Mouse (Mus musculus) retina, postnatal 7 days (tissue): ENCODE results near the gene Calcrl.

Source experiments
- DNase-seq: peaks from one replicate; pipeline ENCODE4 v3.0.0-alpha.2; 2012; ENCODE audit warnings: low read depth, low spot score

Gene Calcrl

DNA sequence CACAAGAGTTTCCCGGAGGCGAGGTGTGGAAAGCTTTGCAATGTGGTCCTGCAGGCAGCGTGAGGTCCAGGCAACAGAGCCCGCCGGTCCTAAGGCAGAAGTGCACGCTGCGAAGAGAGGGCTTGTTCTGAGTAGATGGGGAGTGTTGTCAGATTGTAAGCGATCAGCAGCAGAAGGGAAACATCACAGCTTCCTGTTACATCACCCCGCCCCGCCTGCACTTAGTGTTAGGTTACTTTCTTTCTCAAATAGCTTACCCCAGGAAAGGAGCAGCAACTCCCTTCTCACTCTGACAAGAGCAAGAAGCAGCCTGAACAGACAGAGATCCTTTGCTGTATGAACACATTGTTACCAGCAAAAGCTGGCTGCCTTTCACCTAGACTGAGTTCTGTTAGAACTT lies at the start of gene Calcrl:
Gene Calcrl (minus strand): TSS at position 274 of the 400 bp plus-strand sequence.
- DNase-seq: no peak

DNA sequence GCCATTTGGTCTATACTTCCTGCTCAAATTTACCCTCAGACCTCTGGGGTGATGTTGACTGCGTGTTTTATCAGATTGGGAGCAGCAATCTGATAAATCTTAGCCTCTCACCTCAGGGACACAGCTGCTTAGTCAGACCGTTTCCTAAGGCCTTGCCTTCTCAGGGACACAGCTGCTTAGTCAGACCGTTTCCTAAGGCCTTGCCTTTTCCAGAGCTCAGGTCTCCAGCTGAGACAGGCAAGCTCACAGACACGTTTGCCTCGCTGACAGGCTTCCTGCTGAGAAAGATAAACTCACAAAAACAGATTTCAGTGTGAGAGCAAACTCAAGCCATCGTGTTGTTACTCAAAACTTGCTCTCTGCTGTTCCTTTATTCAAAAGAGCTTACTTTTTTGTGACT lies 49.4 kb upstream of the Calcrl start:
- DNase-seq: no peak

DNA sequence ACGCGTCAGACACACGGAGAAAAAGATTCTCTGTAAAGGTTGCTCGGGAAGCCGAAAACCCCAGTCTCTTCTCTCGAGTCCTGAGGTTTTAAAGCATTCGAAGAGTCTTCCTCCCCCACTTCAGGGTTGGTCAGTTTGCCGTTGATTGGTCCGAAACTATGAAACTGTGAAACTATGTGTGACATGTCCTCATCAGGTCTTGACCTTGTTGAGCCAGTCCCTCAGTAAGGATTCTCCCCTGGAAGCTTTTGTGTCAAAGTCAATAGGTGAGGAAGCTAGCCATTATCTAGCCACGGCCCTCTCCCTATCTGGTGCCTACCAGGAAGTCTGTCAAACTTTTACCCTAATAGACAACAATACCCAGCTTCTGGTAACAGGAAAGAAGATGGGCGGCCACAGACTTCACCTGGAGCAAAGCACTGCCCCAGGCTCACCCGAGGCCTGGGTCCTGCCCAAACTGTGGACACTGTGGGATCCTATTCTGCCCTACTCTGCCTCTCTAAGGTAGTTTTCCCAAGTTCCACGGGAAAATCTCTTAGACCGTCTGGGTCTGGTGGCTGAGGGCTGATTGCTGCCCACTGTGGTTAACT lies 48.8 kb upstream of the Calcrl start:
- DNase-seq: no peak

DNA sequence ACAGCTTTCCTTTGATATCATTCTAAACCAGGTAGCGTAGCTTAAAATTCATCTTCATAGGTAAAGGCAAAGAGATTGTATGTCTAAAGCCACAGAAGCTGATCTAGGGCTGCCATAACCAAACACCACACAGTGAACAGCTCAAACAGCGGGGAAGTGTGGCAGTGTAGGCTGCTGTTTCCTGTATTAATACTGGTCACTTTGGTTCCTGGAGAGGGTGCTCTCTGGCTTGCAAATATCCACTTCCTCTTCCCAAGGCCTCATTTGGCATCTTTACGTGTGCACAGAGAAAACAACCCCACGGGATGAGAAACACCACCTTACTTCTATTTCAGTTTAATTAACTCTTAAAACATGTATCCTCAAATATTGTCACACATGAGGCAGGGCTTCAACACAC lies 42.2 kb upstream of the Calcrl start:
- no peak for DNase-seq

DNA sequence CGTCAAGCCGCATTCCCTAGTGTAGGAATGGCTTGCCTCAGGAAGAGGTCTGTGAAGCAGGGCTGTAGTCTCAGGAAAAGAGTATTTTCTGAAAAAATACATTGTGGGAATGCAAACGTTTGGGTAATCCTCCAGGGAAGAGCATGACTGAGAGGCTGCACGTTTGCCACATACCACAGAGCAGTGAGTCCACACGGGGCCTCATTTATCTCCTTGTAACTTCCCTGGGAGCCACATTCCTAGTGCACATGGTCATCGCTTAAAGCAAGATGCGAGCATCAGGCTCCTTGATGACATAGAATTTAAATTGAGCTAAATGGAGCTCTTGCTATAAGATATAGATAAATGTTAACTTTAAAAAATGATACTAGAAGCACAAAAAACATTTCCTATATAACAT lies 39.7 kb upstream of the Calcrl start:
- DNase-seq: no peak

DNA sequence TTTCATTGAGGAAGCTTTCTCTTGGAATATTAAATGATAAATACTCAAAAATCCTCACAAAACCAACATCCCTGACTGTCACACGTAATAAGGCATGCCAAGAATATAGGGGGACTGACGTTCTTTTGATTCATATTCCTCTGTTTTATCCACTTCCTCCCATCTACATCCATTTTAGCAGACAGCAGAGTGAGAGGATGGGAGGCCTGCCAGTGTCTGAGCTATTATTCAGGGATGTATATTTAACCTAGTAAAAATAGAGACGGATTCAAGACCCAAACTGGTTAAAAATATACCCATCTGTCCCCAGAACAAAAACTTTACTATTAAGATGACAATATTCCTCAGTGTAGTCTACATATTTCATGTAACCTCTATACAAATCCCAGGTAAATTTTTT lies 37.2 kb upstream of the Calcrl start:
- no peak for DNase-seq

DNA sequence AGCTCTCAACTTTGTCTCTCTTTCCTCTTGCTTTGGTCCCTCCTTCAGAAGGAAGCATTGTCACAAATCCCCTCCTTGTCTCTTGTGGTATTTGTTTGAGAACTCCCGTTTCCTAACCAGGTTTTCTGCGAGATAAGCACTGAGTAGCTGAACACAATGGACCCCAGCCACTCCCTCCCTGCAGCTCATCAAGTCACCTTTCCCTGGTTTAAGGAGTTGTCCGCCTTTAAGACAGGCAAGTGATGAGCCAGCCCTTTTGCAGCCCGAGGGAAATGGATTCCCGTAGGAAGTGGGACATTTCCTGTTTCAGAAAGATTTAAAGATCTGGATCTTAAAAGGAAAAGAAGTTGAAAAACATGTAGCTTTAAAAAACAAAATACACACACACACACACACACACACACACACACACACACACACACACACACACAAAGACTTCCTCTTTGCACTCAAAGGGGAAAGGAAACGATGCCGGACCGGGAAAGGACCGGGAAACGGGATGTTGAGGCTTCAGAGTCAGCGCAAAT lies 34.5 kb upstream of the Calcrl start:
- DNase-seq: no peak

DNA sequence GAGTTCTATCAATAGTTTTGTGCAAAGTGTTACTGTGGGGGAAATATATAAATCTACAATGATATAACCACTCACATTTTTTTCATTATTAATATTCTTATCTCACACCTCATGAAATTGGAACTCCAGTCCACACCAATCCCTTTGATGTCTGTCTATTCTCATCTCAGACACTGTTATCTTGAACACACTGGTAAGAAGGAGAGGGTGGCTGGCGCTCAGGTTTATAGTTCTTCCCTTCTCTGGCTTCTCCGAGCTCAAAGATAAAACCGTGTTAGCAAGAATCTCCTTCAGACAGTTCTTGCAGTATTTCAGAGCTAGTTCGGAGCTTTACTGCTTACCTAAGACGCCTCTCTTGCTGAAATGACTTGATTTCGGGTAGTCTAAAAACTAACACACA lies 32.0 kb upstream of the Calcrl start:
- no peak for DNase-seq

DNA sequence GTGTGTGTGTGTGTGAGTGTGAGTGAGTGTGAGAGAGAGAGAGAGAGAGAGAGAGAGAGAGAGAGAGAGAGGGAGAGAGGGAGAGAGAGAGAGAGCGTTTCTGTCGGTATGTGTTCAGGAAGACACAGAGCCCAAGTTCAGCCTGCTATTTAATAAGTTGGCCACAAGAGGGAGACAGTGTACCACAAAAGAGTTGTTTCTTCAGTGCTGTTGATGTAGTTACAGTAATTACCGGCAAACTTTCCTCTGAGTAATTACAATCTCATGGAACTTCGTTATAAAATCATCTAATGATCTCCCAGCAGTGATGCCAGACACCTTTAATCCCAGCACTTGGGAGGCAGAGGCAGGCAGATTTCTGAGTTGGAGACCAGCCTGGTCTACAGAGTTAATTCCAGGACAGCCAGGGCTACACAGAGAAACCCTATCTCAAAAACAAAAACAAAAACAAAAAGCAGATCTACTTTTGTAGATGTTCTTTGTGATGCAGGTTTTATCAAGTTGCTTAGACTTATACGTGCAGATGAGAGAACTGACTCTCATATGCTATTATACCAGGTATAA lies 30.1 kb upstream of the Calcrl start:
- peak; percentile 72 for DNase-seq

DNA sequence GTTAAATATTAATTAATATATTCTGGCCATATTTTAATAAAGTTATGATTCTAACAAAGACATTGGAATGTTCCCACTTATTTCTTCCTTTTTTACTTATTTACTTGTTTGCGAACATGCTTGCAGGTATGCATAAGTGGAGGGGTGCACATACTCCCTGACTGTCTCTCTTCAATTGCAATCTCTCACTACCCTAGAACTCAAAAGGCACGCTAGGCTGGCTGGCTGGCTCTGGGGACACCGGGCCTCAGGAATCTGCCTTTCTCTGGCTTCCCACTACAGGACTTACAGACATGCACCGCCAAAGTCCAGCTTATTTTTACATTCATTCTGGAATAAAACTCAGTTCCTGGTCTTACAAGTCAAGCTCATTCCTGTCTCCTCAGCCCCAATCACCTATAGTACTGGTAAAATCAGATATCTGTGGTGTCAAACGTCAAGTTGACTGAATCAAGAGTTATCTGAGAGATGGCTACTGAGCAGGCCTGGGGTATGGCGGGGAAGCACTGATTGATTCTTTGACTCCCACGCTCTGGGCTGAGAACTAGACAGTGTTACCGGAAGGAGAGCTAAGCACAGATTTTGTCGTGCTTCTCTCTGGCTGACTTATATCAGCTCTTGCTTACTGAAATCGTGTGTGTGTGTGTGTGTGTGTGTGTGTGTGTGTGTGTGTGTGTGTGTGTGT lies 29.5 kb upstream of the Calcrl start:
- no peak for DNase-seq

DNA sequence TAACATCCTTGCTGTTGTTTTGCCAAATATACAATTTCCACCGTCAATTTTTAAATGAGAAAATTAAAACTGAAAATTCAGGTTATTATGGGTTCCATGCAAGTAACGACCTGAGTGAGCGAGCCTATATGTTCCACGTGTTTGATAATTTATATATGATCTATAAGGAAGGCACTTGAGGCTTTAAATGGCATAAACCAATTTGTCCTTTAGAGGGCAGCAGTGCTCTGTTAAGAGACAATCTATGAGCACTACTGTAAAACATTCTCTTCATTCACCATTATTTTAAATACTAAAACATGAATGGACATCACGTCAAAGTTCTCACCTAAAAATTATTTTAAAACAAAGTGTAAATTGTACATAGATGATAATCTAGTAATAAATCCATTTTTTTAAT lies 28.8 kb upstream of the Calcrl start:
- peak; percentile 32 for DNase-seq

DNA sequence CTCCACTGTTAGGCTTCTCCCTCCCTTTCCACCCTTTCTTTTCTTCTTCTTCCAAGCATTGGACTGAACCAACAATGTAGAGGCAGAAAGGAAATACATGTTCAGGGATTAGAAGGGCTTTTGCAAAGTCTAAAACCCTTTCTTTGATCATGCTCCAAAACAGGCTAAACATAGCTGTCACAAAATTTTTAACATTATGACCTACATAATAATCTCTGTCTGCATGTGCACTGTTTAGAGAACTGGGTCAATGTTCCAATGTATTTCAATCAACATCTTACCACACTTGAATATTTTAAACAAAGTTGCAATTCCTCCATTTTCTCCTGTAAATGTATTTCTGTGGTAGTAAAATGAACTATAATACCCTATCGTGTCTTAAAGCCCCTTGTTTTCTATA lies 20.3 kb upstream of the Calcrl start:
- no peak for DNase-seq

DNA sequence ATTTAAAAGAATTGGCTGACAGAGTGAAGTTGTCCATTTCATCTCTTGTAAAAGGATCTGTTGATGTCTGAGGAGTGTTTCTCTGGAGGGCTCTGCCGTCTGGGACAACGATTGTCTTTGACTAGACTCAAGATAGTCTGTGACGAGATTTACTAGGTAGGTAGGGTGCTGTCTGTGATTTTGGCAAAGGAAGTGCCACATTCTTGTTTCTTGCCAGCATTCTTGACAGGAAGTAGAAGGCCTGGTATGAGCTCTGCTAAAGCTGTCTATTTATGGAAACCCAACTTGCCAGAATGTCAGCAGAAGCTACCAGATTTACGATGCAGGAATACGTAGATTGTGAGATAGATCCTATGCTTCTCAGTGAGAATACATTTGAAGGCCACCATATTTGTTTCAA lies 16.7 kb upstream of the Calcrl start:
- no peak for DNase-seq

DNA sequence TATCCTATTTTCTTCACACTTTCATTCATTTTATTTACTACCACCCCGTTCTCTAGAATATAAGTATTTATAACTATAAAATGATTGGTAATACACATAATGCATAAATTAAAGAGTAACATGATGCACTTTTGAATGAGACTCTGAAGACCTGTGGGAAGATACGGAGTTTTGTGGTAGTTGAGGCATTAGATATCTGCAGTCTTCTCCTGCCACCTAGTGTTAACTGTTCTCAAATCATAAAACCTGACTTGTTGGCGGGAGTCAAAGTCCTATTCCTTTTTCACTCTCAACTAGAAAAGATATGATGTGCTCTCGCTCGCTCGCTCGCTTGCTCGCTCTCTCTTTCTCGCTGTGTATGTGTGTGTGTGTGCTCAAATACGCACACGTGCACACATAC lies 4.5 kb upstream of the Calcrl start:
- DNase-seq: peak; percentile 36

DNA sequence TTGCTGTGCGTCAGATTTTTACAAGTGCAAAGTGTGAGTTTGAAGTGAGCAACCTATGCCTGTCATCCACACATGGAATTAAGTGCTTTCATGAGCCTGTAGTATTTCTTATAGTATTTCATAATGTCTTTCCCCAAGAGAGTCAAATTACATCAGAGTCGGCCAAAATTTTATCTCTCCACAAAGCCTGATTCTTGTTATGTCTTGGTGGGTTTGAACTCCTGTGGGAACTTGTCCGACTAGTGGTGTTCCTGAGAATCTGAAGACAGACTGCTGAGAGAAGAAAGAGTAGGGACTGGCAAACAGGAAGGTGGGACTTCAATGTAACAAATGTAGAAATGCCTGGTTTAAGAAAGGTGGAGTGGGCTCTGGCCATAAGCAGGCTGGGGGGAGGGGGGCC lies 3.6 kb upstream of the Calcrl start:
- DNase-seq: no peak

DNA sequence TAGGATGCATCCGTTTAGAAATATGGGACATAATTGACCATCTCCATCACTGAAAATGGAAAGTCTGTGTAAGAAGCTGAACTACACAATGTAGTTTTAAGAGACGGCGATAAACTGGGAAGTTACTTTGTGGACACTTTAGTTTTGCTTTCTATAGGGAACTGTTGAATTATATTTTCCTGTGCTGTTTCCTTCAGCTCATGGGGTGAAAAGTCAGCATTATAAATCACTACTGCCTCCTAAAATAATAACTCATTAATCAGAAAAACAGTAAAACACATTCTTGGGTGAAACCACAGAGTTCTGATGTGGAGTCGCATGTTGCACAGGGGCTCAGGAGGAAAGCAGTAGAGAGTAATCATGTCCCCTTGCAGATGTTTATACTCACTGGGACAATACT lies 1.3 kb upstream of the Calcrl start:
- DNase-seq: no peak

DNA sequence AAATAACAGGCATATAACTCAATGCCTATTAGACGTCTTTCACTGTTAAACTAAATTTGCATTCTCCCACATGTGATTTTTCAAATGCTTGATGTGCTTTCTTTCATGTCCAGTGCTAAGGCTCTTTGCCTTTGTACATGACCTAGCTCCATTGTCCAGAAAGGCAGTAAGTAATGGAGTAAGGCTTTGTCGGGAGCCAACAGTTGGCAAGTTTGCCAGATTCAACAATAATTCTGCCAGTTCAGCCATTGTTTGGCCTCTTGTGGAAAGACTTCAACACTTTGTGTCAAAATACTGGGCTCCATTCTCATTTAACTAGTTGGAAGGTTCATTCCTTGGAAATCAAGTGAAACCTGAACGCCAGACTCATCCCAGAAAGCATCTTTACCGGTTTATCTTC lies 8.7 kb downstream of the Calcrl start:
- no peak for DNase-seq

DNA sequence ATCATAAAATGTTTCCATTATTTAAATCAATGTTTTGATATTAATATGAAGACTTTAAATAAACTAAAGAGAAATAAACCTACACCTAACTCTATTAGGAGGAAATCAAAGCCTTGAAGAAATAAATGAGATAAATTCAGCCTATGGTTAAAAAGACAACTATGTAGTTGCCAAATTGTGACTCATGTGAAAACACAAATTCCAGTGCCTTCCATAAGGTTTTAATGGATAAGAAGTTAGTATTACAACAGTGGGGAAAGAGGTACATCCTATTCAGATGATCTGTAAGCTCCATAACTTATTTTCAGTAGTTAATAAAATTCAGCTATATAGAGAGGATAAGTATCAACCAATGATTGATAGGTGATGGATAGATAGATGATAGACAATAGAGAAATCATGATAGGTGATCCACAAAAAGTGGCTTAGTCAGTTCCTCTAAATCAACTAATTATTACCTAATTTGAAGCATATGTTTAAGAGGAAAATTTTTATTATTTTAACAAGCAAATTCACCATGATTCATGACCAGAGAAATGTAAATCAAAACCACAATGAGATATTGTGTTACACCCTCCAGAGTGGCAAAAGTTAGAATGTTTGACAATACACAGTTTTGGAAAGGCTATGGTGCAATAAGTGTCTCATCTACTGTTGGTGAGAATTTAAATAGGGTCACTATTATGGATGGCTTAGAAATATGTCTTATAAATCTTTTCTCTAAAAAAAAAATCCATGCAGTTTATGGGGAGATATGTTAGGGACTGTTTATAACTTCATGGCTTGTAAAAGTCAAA lies 15.2 kb downstream of the Calcrl start:
- no peak for DNase-seq

DNA sequence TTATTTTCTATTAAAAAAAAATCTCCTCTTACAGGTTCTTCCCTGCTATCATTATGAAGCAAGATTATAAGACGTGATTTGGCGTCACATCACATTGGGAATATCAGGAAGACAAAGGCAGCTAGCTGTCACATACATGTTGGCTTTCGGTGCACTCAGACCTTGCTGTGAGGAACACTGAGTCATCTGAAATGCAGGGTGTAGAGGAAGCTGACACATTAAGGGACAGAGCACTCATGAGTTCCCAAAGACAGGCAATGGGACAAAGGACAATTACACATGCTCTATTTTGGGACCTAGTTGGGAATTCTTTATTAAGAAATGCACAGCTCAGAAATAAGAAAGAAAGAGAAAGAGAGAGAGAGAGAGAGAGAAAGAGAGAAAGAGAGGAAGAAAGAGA lies 20.4 kb downstream of the Calcrl start:
- no peak for DNase-seq

DNA sequence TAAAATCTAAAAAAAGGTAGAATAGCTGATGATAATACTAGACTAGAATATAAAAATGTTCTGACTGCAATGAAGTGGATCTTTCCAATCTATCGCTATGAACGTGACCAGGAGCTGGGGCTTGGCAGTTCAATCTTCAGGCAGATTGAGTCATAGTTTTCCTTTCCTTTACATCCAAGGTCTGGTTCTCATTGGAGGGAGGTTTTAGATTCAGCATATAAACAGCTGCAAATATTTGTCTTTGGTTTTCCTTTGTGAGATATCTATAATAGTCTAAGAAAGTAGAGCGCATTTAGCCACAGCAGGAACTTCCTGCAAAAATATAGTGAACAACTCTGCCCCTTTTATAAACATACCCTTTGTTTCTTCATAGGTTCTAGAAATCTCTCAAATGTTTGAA lies 22.5 kb downstream of the Calcrl start:
- DNase-seq: no peak

DNA sequence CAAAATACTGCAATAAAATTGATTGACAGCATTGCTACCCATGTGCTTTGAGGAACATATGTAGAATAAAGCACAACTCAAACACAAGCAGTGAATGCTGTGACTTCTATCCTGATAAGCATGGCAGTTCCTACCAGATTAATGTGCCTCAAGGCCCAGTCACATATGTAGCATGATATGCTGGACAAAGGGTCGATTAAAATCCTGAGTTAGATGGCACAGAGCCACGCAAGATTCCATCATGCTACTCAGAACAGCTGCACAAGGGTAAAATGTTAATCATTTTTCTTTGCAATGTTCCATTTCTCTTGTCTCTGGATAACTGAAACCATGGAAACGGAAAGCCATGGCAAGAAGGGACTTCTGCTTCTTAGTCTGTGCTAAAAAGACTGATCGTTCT lies 28.7 kb downstream of the Calcrl start:
- no peak for DNase-seq

DNA sequence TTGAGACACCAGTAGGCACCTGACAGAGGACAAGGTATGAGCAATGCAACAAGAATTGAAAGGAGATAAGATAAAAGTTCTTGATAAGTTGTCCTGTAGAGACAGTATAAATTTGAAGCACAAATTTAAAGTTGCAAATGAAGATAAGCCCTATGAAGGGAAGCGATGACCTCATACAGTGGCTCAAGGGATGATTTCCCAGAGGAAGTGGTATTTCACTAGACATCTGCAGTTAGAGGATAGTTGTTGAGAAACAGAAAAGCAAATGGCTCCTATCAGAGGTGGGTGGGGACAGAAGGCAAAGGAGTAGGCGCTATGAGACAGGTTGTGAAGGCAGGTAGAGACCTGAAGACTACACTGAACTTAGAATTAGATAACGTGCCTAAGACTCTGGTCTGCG lies 32.0 kb downstream of the Calcrl start:
- no peak for DNase-seq

DNA sequence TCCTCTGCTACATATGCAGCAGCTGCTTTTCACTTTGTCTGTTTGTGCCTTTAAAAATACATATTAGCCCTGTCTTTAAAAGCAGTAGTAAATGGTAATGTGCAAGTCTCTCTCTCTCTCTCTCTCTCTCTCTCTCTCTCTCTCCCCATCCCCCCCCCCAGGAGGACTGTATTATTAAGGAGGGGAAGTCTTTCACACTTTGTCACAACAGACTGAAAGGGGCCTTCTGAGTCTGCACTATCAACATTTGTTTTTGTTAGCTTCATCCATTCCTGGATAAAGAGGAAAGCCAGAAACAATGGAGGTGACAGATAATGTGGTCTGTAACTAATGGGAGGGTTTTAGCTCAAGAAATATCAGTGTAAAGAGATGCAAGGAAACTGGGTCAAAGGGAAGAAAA lies 36.1 kb downstream of the Calcrl start:
- DNase-seq: no peak
